Mouse (Mus musculus): Measurements from ENCODE around the gene Zbtb20.

GRCm38 (mm10) chr16:43434941-43435340 is 559.3 kb downstream of the Zbtb20 start:
- peak; percentile 76 for TF ChIP-seq CTCF (IDR thresholded peaks at IDR 0.05)
- no peak for TF ChIP-seq EP300 (IDR thresholded peaks at IDR 0.05)
